Mouse (Mus musculus): ENCODE measurements at regions not wholly inside any gene's neighbourhood (a gene's known extent, or its start where the extent isn't known, plus 50 kb on each side); places are given as distances from the start of the nearest gene placed in this dataset.

- Histone ChIP-seq H3K4me2 (ENCODE audit: low read depth, low read length) (peak overlapping the region; percentile 54), H3K4me3 (ENCODE audit: low read depth, low read length) (peak overlapping the region; percentile 53), H3K36me3 (ENCODE audit: control insufficient read depth, insufficient read depth) (no peaks in the 10 kb centered on the region), H3K27me3 (ENCODE audit: control insufficient read depth, insufficient read depth, low read depth, low read length) (no peaks in the 10 kb centered on the region), H3K9me3 (replicated peaks; ENCODE audit: control insufficient read depth, low read length) (no peaks in the 10 kb centered on the region), H3K9ac (ENCODE audit: low read depth, low read length) (0 out of 2 replicates have a peak overlapping the region, but pooled peaks have one; percentile 20), H3K27ac (ENCODE audit: low read length) (no peak overlapping the region), H3K4me1 (ENCODE audit: control insufficient read depth, low read depth, low read length) (no peaks in the 10 kb centered on the region; the same call in 1 of the 2 replicates)
- peak; percentile 76 for ATAC-seq (ENCODE audit: low read depth)
- WGBS (ENCODE audit: insufficient replicate concordance) = 17% methylated on average over 16 of the region's 16 CpGs
These were observed 73.3 kb downstream of the Vmn2r112 start for GRCm38 (mm10) chr17:22673891-22674622.
